Mouse (Mus musculus) midbrain, embryonic 16.5 days (tissue): ENCODE data around the gene Man2b1. TPM values are rescaled to one million over a fixed set of nuclear protein-coding genes. Genes with fewer than 3 reads are reported as not detected.
"Not testable (repeated sequence)": the region's sequence is repeated elsewhere in the genome, so short reads cannot be mapped to it uniquely, and the experiment has no call there.

Source experiments
- ATAC-seq: fragments of 200-750 bp; cut with Nextera tagmentation; 2 replicates; pipeline ENCODE4 v1.8.0; 2017; ENCODE audit warnings: moderate TSS enrichment
- H3K27ac ChIP-seq: fragments of 300-500 bp; sonication (generic); 2 replicates; pipeline ENCODE4 v1.5.1; 2014; ENCODE audit warnings: mild to moderate bottlenecking, low read length, mixed read lengths
- H3K27me3 ChIP-seq: fragments of 300-500 bp; sonication (generic); 2 replicates; pipeline ENCODE4 v1.6.1; 2014; ENCODE audit warnings: low read depth, low read length, mixed read lengths; ENCODE audit not compliant: control insufficient read depth, insufficient read depth
- H3K36me3 ChIP-seq: fragments of 300-500 bp; sonication (generic); 2 replicates; pipeline ENCODE4 v1.6.1; 2014; ENCODE audit warnings: mild to moderate bottlenecking, low read length, moderate library complexity, mixed read lengths; ENCODE audit not compliant: control insufficient read depth, insufficient read depth
- H3K4me1 ChIP-seq: fragments of 300-500 bp; sonication (generic); 2 replicates; pipeline ENCODE4 v1.6.1; 2014; ENCODE audit warnings: mild to moderate bottlenecking, low read length, mixed read lengths; ENCODE audit not compliant: control insufficient read depth, insufficient read depth
- H3K4me2 ChIP-seq: fragments of 300-500 bp; sonication (generic); 2 replicates; pipeline ENCODE4 v1.6.1; 2014; ENCODE audit warnings: mild to moderate bottlenecking, low read length, mixed read lengths
- H3K4me3 ChIP-seq: fragments of 300-500 bp; sonication (generic); 2 replicates; pipeline ENCODE4 v1.5.1; 2014; ENCODE audit warnings: low read depth, mild to moderate bottlenecking, low read length, moderate library complexity, mixed read lengths
- H3K9ac ChIP-seq: fragments of 300-500 bp; sonication (generic); 2 replicates; pipeline ENCODE4 v1.6.1; 2014; ENCODE audit warnings: low read depth, low read length, mixed read lengths
- H3K9me3 ChIP-seq: fragments of 300-500 bp; sonication (generic); replicated peaks from 2 replicates; pipeline ENCODE4 v1.6.1; 2014; ENCODE audit warnings: mild to moderate bottlenecking, low read length, mixed read lengths; ENCODE audit not compliant: control insufficient read depth, poor library complexity, severe bottlenecking
- WGBS: fragments of 180-500 bp; shearing (Covaris S2); extraction: QIAGEN DNeasy Blood & Tissue Kit; methylation state at CpG from one replicate; pipeline ENCODE4 v1.1.7; 2014; 5-methylcytosine and 5-hydroxymethylcytosine counted together
- microRNA-seq: library from miRNA; unstranded; fragments of <30 nt; microRNA quantifications from one replicate; pipeline ENCODE4, GENCODE M21; 2017
- polyA plus RNA-seq: library from polyadenylated mRNA; unstranded; fragments of >200 nt; fragmentation: Nextera tagmentation; extraction: Ambion mirVana; gene quantifications from 2 replicates; pipeline ENCODE4 v1.2.1, GENCODE M21; 2015

Man2b1 gene
- polyA plus RNA-seq, 1 experiment from 2014 or later: 18.2 TPM

DNA sequence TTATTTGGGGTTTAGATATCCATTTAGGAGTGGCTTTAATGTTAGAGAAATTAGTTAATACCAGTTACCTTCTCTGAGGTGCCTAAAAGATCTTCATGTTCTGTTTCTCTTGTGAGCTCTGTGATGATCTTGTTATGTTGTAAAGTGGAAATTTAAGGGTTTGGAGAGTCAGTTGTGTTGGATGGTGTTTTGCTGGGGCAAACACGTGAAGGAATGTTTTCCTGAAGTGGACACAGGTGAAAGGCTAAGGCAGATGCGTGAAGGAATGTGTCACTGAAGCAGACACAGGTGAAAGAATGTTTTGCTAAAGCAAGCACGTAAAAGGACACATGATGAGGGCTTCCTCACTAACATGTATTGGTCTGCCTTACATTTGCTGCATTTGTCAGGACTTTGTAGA is 39.9 kb downstream of the Man2b1 start, which contains the start of gene Zfp791:
Gene Zfp791 (minus strand): TSS at position 101 of the 400 bp plus-strand sequence.
- Histone ChIP-seq H3K27ac (no peak within 1 kb of the TSS), H3K4me3 (no peak within 1 kb of the TSS), H3K36me3 (no peaks in the 10 kb centered on the region), H3K9ac (no peak within 1 kb of the TSS), H3K9me3 (no peaks in the 10 kb centered on the region), H3K4me2 (no peak within 1 kb of the TSS), H3K4me1 (no peaks in the 10 kb centered on the region), H3K27me3 (no peaks in the 10 kb centered on the region; the same call in 1 of the 2 replicates)
- ATAC-seq: no peak
- WGBS: 83% methylated on average over 3 of the region's 3 CpGs

DNA sequence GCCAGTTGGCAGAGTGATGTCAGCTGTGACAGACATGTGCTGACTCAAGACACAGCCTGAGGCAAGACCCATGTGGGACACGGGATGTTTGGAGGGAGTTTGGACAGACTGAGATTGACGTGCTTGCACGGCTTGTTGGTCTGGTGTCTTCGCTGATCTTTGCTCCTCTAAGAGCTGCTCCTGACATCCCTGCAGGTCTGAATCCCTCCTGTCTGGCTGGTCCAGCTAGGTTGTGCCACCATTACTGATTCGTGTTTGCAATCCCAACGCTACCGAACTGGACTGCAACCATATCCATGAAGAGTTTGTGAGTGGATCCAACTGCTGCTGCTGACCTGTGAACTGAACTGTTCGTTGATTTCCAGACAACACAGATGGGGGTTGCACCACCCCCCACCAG is 40.6 kb downstream of the Man2b1 start:
- Histone ChIP-seq H3K27ac (no peak overlapping the region), H3K36me3 (no peaks in the 10 kb centered on the region), H3K9me3 (no peaks in the 10 kb centered on the region), H3K27me3 (no peaks in the 10 kb centered on the region; the same call in 1 of the 2 replicates), H3K4me2 (no peak overlapping the region), H3K4me1 (no peaks in the 10 kb centered on the region), H3K4me3 (no peak overlapping the region), H3K9ac (no peak overlapping the region)
- WGBS: 93% methylated on average over 8 of the region's 8 CpGs
- no peak for ATAC-seq

DNA sequence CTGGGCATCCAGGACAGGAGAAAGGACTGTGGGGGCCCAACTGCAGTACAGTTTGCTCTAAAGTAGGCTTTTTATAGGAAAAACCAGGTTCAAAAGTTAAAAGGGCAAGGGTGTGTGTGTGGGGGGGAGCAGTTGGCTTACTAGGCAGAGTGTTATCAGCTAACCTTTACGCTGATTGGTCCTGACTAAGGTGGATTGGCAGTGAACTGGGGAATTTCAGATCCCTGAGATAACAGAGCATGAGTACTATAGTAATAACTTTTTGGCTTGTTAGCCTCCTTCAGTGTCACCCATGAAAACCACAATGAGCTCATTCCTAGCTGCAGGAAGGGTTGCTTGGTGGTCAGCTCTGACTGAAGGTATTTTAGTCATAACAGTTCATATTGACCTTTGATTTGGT is 49.3 kb downstream of the Man2b1 start:
- 95% methylated on average over 1 of the region's 1 CpGs for WGBS

DNA sequence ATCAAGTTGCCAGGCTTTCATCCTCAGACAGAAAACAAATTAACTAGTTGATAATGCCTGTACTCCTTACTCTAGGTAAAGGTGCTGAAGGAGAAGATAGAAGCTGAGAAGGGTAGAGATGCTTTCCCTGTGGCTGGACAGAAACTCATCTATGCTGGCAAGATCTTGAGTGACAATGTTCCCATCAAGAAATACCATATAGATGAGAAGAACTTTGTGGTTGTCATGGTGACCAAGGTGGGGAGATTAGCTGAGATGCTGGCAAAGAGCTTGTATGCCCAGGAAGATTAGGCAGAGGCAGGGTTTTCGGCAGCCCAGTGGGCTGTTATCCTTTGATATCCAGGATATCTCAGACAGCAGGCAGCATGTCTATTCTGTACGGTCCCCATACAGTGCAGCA is 52.6 kb downstream of the Man2b1 start:
- not testable (repeated sequence) for H3K9me3 ChIP-seq, ATAC-seq, H3K4me2 ChIP-seq, H3K4me1 ChIP-seq, H3K27ac ChIP-seq, H3K27me3 ChIP-seq, H3K36me3 ChIP-seq, H3K9ac ChIP-seq, H3K4me3 ChIP-seq
- 76% methylated on average over 2 of the region's 2 CpGs for WGBS

More for the DNA sequence above, 49.3 kb downstream of the Man2b1 start:
- Histone ChIP-seq H3K9ac (no peak overlapping the region), H3K9me3 (no peaks in the 10 kb centered on the region), H3K4me2 (no peak overlapping the region), H3K4me1 (no peaks in the 10 kb centered on the region), H3K27me3 (peaks cover 2% of the 10 kb centered on the region; the same call in 1 of the 2 replicates), H3K27ac (no peak overlapping the region), H3K4me3 (no peak overlapping the region), H3K36me3 (no peaks in the 10 kb centered on the region)
- no peak for ATAC-seq

DNA sequence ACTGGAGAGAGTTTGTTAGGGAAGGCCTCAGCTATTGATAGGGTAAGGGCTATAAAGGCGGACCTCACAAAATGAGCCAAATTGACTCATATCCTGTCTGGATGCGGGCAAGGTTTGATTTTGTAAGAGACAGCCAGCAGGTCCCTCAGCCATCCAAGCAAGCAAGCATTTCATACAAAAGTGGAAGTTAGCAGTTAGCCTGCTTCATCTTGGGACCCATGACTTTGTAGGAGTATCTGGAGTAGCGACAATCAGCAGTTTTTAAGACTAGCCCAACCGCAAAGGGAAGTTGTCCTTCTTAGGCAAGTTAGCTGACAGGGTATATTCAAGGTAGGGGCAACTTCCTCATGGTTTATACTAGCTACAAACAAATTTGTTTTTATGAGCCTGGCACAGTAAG is 59.4 kb downstream of the Man2b1 start:
- Histone ChIP-seq H3K27ac (no peak overlapping the region), H3K27me3 (no peaks in the 10 kb centered on the region), H3K4me2 (no peak overlapping the region), H3K36me3 (no peaks in the 10 kb centered on the region), H3K4me3 (no peak overlapping the region), H3K4me1 (no peaks in the 10 kb centered on the region), H3K9ac (no peak overlapping the region), H3K9me3 (no peaks in the 10 kb centered on the region; the same call in none of the 2 replicates)
- ATAC-seq: no peak
- WGBS: 90% methylated on average over 4 of the region's 4 CpGs

Small RNA genes lying within 50 kb of the gene (microRNA-seq; reads per million reads assigned to microRNA genes)
- gene Gm23388 (0.69 reads per million), gene Mir7070 (1.0 reads per million)

Other genes with a start within 250 kb of the Man2b1 start
- gene Rad23a, start 242.6 kb upstream of the Man2b1 start, polyA plus RNA-seq: 80.7 and 85.6 TPM in 2 replicates
- gene Calr, start 236.3 kb upstream of the Man2b1 start, polyA plus RNA-seq: 662 and 691 TPM in 2 replicates
- 108 and 113 TPM in 2 replicates for gene Farsa, start 226.3 kb upstream of the Man2b1 start, polyA plus RNA-seq
- gene Syce2, start 211.2 kb upstream of the Man2b1 start, polyA plus RNA-seq: 27.7 and 33.2 TPM in 2 replicates
- 33.4 and 36.9 TPM in 2 replicates for gene Gcdh, start 189.3 kb upstream of the Man2b1 start, polyA plus RNA-seq
- 0.28 and 0.98 TPM in 2 replicates for gene Klf1, start 181.3 kb upstream of the Man2b1 start, polyA plus RNA-seq
- gene Dnase2a, start 174.7 kb upstream of the Man2b1 start, polyA plus RNA-seq: 5.0 and 6.1 TPM in 2 replicates
- 85.7 and 86.1 TPM in 2 replicates for gene Mast1, start 145.9 kb upstream of the Man2b1 start, polyA plus RNA-seq
- gene Rtbdn, start 136.3 kb upstream of the Man2b1 start, polyA plus RNA-seq: 2.8 and 3.3 TPM in 2 replicates
- not detected in 2 replicates for gene Gm49661, start 113.8 kb upstream of the Man2b1 start, polyA plus RNA-seq
- gene Prdx2, start 113.7 kb upstream of the Man2b1 start, polyA plus RNA-seq: 1,134 and 1,161 TPM in 2 replicates
- gene Rnaseh2a, start 113.5 kb upstream of the Man2b1 start, polyA plus RNA-seq: 47.9 and 51.3 TPM in 2 replicates
- 5.3 TPM in 2 replicates for gene Junb, start 104.6 kb upstream of the Man2b1 start, polyA plus RNA-seq
- 39.3 and 43.8 TPM in 2 replicates for gene Hook2, start 92.7 kb upstream of the Man2b1 start, polyA plus RNA-seq
- not detected in 2 replicates for gene Best2, start 68.7 kb upstream of the Man2b1 start, polyA plus RNA-seq
- gene Asna1, start 58.0 kb upstream of the Man2b1 start, polyA plus RNA-seq: 148 and 149 TPM in 2 replicates
- gene Trir, start 56.4 kb upstream of the Man2b1 start, polyA plus RNA-seq: 114 and 120 TPM in 2 replicates
- gene Tnpo2, start 46.4 kb upstream of the Man2b1 start, polyA plus RNA-seq: 65.1 and 73.5 TPM in 2 replicates
- gene Fbxw9, start 23.2 kb upstream of the Man2b1 start, polyA plus RNA-seq: 79.5 and 93.5 TPM in 2 replicates
- gene Gm5741, start 15.3 kb upstream of the Man2b1 start, polyA plus RNA-seq: 1.7 and 3.3 TPM in 2 replicates
- gene Dhps, start 11.5 kb upstream of the Man2b1 start, polyA plus RNA-seq: 114 and 120 TPM in 2 replicates
- gene Wdr83os, start 2.5 kb upstream of the Man2b1 start, polyA plus RNA-seq: 129 and 133 TPM in 2 replicates
- gene Wdr83, start 2.0 kb upstream of the Man2b1 start, polyA plus RNA-seq: 57.5 and 57.9 TPM in 2 replicates
- 4.6 and 5.3 TPM in 2 replicates for gene Zfp791, start 39.8 kb downstream of the Man2b1 start, polyA plus RNA-seq
- gene Cks1brt, start 68.7 kb downstream of the Man2b1 start, polyA plus RNA-seq: not detected in 2 replicates
- not detected in 2 replicates for gene Olfr371, start 142.7 kb downstream of the Man2b1 start, polyA plus RNA-seq
- 65.0 and 67.1 TPM in 2 replicates for gene Orc6, start 216.4 kb downstream of the Man2b1 start, polyA plus RNA-seq
- gene Vps35, start 216.5 kb downstream of the Man2b1 start, polyA plus RNA-seq: 189 and 193 TPM in 2 replicates